Mouse (Mus musculus): Measurements from ENCODE around the gene Cmtm4. TPM values are rescaled to one million over a fixed set of nuclear protein-coding genes. Genes with fewer than 3 reads are reported as not detected.

The Cmtm4 gene
- polyA plus RNA-seq, 1 experiment from 2014 or later, result 2.4 TPM

GRCm38 (mm10) chr8:104358637-104359036, 37.0 kb downstream of the Cmtm4 start:
- Histone ChIP-seq H3K27me3 (ENCODE audit: control insufficient read depth, insufficient read depth, low read length) (no peaks in the 10 kb centered on the region), H3K4me3 (ENCODE audit: control insufficient read depth in 1 of 2, insufficient read depth in 1 of 2, low read depth in 1 of 2, low read length in 2 of 2) (no peak overlapping the region), H3K4me2 (ENCODE audit: low read length) (no peak overlapping the region), H3K27ac (replicated peaks in 1 of 2; ENCODE audit: control insufficient read depth in 1 of 2, insufficient read depth in 1 of 2, low read depth in 2 of 2, low read length in 2 of 2) (no peak overlapping the region), H3K9me3 (ENCODE audit: control insufficient read depth, low read length) (no peaks in the 10 kb centered on the region), H3K4me1 (ENCODE audit: control insufficient read depth in 2 of 2, insufficient read depth in 2 of 2, low read length in 2 of 2) (peaks cover 0 to 15% of the 10 kb centered on the region in 2 experiments), H3K36me3 (ENCODE audit: control insufficient read depth, insufficient read depth, low read length) (peaks cover 31% of the 10 kb centered on the region; the same call in 1 of the 2 replicates), H3K9ac (ENCODE audit: low read length) (no peak overlapping the region)
- ATAC-seq (ENCODE audit: insufficient number of reproducible peaks, insufficient read depth, low FRiP score, low read depth), result no peak
- 80% methylated on average over 3 of the region's 3 CpGs for whole genome bisulfite sequencing

- no peak overlapping the region for H3K4me3 ChIP-seq (ENCODE audit: control insufficient read depth in 1 of 2, insufficient read depth in 1 of 2, low read depth in 1 of 2, low read length in 2 of 2)
- 86% methylated on average over 10 of the region's 10 CpGs for WGBS
- no peak overlapping the region for H3K4me2 ChIP-seq (ENCODE audit: low read length)
- peaks cover 41% of the 10 kb centered on the region; the same call in 1 of the 2 replicates for H3K36me3 ChIP-seq (ENCODE audit: control insufficient read depth, insufficient read depth, low read length)
- H3K9ac ChIP-seq (ENCODE audit: low read length), result no peak overlapping the region
- no peaks in the 10 kb centered on the region for H3K27me3 ChIP-seq (ENCODE audit: control insufficient read depth, insufficient read depth, low read length)
- peaks cover 0 to 16% of the 10 kb centered on the region in 2 experiments; a peak in 3 of 4 replicates for H3K4me1 ChIP-seq (ENCODE audit: control insufficient read depth in 2 of 2, insufficient read depth in 2 of 2, low read length in 2 of 2)
- H3K9me3 ChIP-seq (ENCODE audit: control insufficient read depth, low read length), result no peaks in the 10 kb centered on the region
- H3K27ac ChIP-seq (replicated peaks in 1 of 2; ENCODE audit: control insufficient read depth in 1 of 2, insufficient read depth in 1 of 2, low read depth in 2 of 2, low read length in 2 of 2), result no peak overlapping the region
- no peak for ATAC-seq (ENCODE audit: insufficient number of reproducible peaks, insufficient read depth, low FRiP score, low read depth)
These were observed 41.1 kb downstream of the Cmtm4 start for GRCm38 (mm10) chr8:104354504-104354903.

DNA sequence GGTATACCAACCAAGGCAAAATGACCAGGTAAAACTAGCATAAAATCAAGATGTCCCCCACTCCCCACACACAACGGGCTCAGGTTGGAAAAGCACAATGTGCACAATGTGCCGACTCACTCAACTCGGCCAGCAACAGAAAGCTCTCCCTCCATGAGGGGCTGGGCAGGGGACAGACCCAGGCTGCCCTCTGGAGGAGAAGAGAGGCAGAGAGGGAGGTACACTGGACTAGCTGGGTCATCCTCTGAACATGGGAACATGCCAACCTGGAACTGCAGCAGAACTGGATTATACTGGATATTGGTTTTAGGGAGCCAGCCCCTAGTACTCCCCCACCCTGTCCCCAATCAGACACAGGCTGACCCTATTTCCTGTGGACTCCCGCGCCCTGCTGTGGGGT, 42.4 kb downstream of the Cmtm4 start:
- Histone ChIP-seq H3K4me3 (ENCODE audit: control insufficient read depth in 1 of 2, insufficient read depth in 1 of 2, low read depth in 1 of 2, low read length in 2 of 2) (no peak overlapping the region), H3K4me1 (ENCODE audit: control insufficient read depth in 2 of 2, insufficient read depth in 2 of 2, low read length in 2 of 2) (peaks cover 0 to 18% of the 10 kb centered on the region in 2 experiments; a peak in 3 of 4 replicates), H3K36me3 (ENCODE audit: control insufficient read depth, insufficient read depth, low read length) (peaks cover 44% of the 10 kb centered on the region), H3K27me3 (ENCODE audit: control insufficient read depth, insufficient read depth, low read length) (no peaks in the 10 kb centered on the region), H3K4me2 (ENCODE audit: low read length) (no peak overlapping the region), H3K9ac (ENCODE audit: low read length) (no peak overlapping the region), H3K27ac (replicated peaks in 1 of 2; ENCODE audit: control insufficient read depth in 1 of 2, insufficient read depth in 1 of 2, low read depth in 2 of 2, low read length in 2 of 2) (no peak overlapping the region), H3K9me3 (ENCODE audit: control insufficient read depth, low read length) (no peaks in the 10 kb centered on the region)
- 54% methylated on average over 5 of the region's 5 CpGs for WGBS
- ATAC-seq (ENCODE audit: insufficient number of reproducible peaks, insufficient read depth, low FRiP score, low read depth), result no peak

GRCm38 (mm10) chr8:104350047-104350446, 45.6 kb downstream of the Cmtm4 start:
- no peak overlapping the region for H3K27ac ChIP-seq (replicated peaks in 1 of 2; ENCODE audit: control insufficient read depth in 1 of 2, insufficient read depth in 1 of 2, low read depth in 2 of 2, low read length in 2 of 2)
- H3K27me3 ChIP-seq (ENCODE audit: control insufficient read depth, insufficient read depth, low read length), result no peaks in the 10 kb centered on the region
- no peak overlapping the region for H3K4me3 ChIP-seq (ENCODE audit: control insufficient read depth in 1 of 2, insufficient read depth in 1 of 2, low read depth in 1 of 2, low read length in 2 of 2)
- no peak overlapping the region for H3K9ac ChIP-seq (ENCODE audit: low read length)
- H3K9me3 ChIP-seq (ENCODE audit: control insufficient read depth, low read length), result no peaks in the 10 kb centered on the region
- H3K4me2 ChIP-seq (ENCODE audit: low read length), result no peak overlapping the region
- no peak for ATAC-seq (ENCODE audit: insufficient number of reproducible peaks, insufficient read depth, low FRiP score, low read depth)
- peaks cover 4 to 21% of the 10 kb centered on the region in 2 experiments; a peak in 3 of 4 replicates for H3K4me1 ChIP-seq (ENCODE audit: control insufficient read depth in 2 of 2, insufficient read depth in 2 of 2, low read length in 2 of 2)
- WGBS, result 77% methylated on average over 13 of the region's 13 CpGs
- H3K36me3 ChIP-seq (ENCODE audit: control insufficient read depth, insufficient read depth, low read length), result peaks cover 50% of the 10 kb centered on the region

DNA sequence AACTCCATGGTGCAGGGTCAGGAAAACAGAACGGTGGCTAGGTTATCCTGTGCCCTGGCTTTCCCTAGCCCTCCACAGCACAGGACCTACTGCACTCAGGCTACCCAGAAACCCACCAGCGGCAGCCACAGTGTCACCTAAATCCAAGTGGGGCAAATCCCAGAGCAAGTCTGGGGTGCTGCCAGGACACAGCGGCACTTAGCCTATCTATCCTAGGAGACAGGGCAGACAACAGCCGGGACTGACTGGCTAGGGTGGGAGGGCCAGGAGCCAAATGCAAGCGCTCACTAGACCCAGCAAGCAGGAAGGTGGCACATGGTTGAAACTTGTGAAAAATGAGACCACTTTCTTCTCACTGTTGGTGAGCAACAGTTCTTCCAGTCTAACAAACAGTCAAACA, 46.6 kb downstream of the Cmtm4 start:
- no peak for ATAC-seq (ENCODE audit: insufficient number of reproducible peaks, insufficient read depth, low FRiP score, low read depth)
- H3K27ac ChIP-seq (replicated peaks in 1 of 2; ENCODE audit: control insufficient read depth in 1 of 2, insufficient read depth in 1 of 2, low read depth in 2 of 2, low read length in 2 of 2), result no peak overlapping the region

GRCm38 (mm10) chr8:104346706-104347105, 48.9 kb downstream of the Cmtm4 start:
- peaks cover 48% of the 10 kb centered on the region for H3K36me3 ChIP-seq (ENCODE audit: control insufficient read depth, insufficient read depth, low read length)
- H3K4me1 ChIP-seq (ENCODE audit: control insufficient read depth in 2 of 2, insufficient read depth in 2 of 2, low read length in 2 of 2), result peaks cover 6 to 36% of the 10 kb centered on the region in 2 experiments; a peak in 3 of 4 replicates
- no peak overlapping the region for H3K27ac ChIP-seq (replicated peaks in 1 of 2; ENCODE audit: control insufficient read depth in 1 of 2, insufficient read depth in 1 of 2, low read depth in 2 of 2, low read length in 2 of 2)
- no peak overlapping the region for H3K4me2 ChIP-seq (ENCODE audit: low read length)
- WGBS, result 40% methylated on average over 12 of the region's 12 CpGs
- H3K9me3 ChIP-seq (ENCODE audit: control insufficient read depth, low read length), result no peaks in the 10 kb centered on the region
- no peak overlapping the region for H3K4me3 ChIP-seq (ENCODE audit: control insufficient read depth in 1 of 2, insufficient read depth in 1 of 2, low read depth in 1 of 2, low read length in 2 of 2)
- H3K9ac ChIP-seq (ENCODE audit: low read length), result no peak overlapping the region
- no peaks in the 10 kb centered on the region for H3K27me3 ChIP-seq (ENCODE audit: control insufficient read depth, insufficient read depth, low read length)
- no peak for ATAC-seq (ENCODE audit: insufficient number of reproducible peaks, insufficient read depth, low FRiP score, low read depth)

More for the DNA sequence above, 46.6 kb downstream of the Cmtm4 start:
- H3K4me2 ChIP-seq (ENCODE audit: low read length), result no peak overlapping the region
- H3K4me3 ChIP-seq (ENCODE audit: control insufficient read depth in 1 of 2, insufficient read depth in 1 of 2, low read depth in 1 of 2, low read length in 2 of 2), result no peak overlapping the region
- WGBS, result 37% methylated on average over 5 of the region's 5 CpGs
- peaks cover 4 to 21% of the 10 kb centered on the region in 2 experiments; a peak in 3 of 4 replicates for H3K4me1 ChIP-seq (ENCODE audit: control insufficient read depth in 2 of 2, insufficient read depth in 2 of 2, low read length in 2 of 2)
- peaks cover 50% of the 10 kb centered on the region for H3K36me3 ChIP-seq (ENCODE audit: control insufficient read depth, insufficient read depth, low read length)
- no peaks in the 10 kb centered on the region for H3K9me3 ChIP-seq (ENCODE audit: control insufficient read depth, low read length)
- no peaks in the 10 kb centered on the region for H3K27me3 ChIP-seq (ENCODE audit: control insufficient read depth, insufficient read depth, low read length)
- H3K9ac ChIP-seq (ENCODE audit: low read length), result no peak overlapping the region; the same call in 1 of the 2 replicates

DNA sequence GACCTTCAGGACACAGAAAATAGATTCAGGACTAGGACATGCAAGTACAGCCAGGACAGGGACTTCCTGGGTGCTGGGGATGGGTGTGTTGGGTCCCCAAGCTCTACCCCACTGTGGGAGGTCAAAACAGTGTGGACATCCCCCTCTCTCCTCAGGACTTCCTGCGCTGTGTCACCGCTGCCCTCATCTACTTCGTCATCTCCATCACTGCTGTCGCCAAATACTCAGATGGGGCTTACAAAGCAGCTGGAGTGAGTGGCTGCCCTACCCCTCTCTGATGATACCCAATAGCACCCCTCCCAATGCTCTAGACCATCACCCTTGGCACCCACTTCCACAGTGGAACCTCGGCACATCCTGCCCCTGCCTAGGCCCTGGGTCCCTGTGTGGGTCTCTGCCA, 51.0 kb downstream of the Cmtm4 start:
- no peak overlapping the region for H3K4me3 ChIP-seq (ENCODE audit: control insufficient read depth in 1 of 2, insufficient read depth in 1 of 2, low read depth in 1 of 2, low read length in 2 of 2)
- H3K36me3 ChIP-seq (ENCODE audit: control insufficient read depth, insufficient read depth, low read length), result peaks cover 48% of the 10 kb centered on the region
- H3K9ac ChIP-seq (ENCODE audit: low read length), result no peak overlapping the region
- ATAC-seq (ENCODE audit: insufficient number of reproducible peaks, insufficient read depth, low FRiP score, low read depth), result no peak
- H3K9me3 ChIP-seq (ENCODE audit: control insufficient read depth, low read length), result no peaks in the 10 kb centered on the region
- 87% methylated on average over 5 of the region's 5 CpGs for WGBS
- H3K27me3 ChIP-seq (ENCODE audit: control insufficient read depth, insufficient read depth, low read length), result no peaks in the 10 kb centered on the region
- H3K4me1 ChIP-seq (ENCODE audit: control insufficient read depth in 2 of 2, insufficient read depth in 2 of 2, low read length in 2 of 2), result peaks cover 9 to 43% of the 10 kb centered on the region in 2 experiments; a peak in 3 of 4 replicates
- H3K4me2 ChIP-seq (ENCODE audit: low read length), result no peak overlapping the region
- H3K27ac ChIP-seq (replicated peaks in 1 of 2; ENCODE audit: control insufficient read depth in 1 of 2, insufficient read depth in 1 of 2, low read depth in 2 of 2, low read length in 2 of 2), result no peak overlapping the region

- H3K36me3 ChIP-seq (ENCODE audit: control insufficient read depth, insufficient read depth, low read length), result peaks cover 48% of the 10 kb centered on the region
- WGBS, result 16% methylated on average over 7 of the region's 7 CpGs
- ATAC-seq (ENCODE audit: insufficient number of reproducible peaks, insufficient read depth, low FRiP score, low read depth), result peak; percentile 28; the same call in 1 of the 2 replicates
- H3K27ac ChIP-seq (replicated peaks in 1 of 2; ENCODE audit: control insufficient read depth in 1 of 2, insufficient read depth in 1 of 2, low read depth in 2 of 2, low read length in 2 of 2), result no peak overlapping the region
- H3K4me1 ChIP-seq (ENCODE audit: control insufficient read depth in 2 of 2, insufficient read depth in 2 of 2, low read length in 2 of 2), result peaks cover 13 to 42% of the 10 kb centered on the region in 2 experiments; a peak in 3 of 4 replicates
- H3K9me3 ChIP-seq (ENCODE audit: control insufficient read depth, low read length), result no peaks in the 10 kb centered on the region
- H3K9ac ChIP-seq (ENCODE audit: low read length), result no peak overlapping the region
- H3K4me2 ChIP-seq (ENCODE audit: low read length), result no peak overlapping the region
- no peak overlapping the region for H3K4me3 ChIP-seq (ENCODE audit: control insufficient read depth in 1 of 2, insufficient read depth in 1 of 2, low read depth in 1 of 2, low read length in 2 of 2)
- no peaks in the 10 kb centered on the region for H3K27me3 ChIP-seq (ENCODE audit: control insufficient read depth, insufficient read depth, low read length)
These were observed 51.6 kb downstream of the Cmtm4 start for GRCm38 (mm10) chr8:104343957-104344356.
